Mouse (Mus musculus) gastrocnemius, postnatal 10 days (tissue): ENCODE measurements around the gene Ankrd40. TPM values are rescaled to one million over a fixed set of nuclear protein-coding genes. Genes with fewer than 3 reads are reported as not detected.

Source experiments
- DNase-seq: peaks from one replicate; pipeline ENCODE4 v3.0.0; 2021; ENCODE audit warnings: mixed read lengths
- total RNA-seq, 2 experiments: library from RNA; stranded (reverse); gene quantifications; 2 replicates each; pipeline ENCODE4 v1.2.3; 2021

Ankrd40 gene
- total RNA-seq, 2 experiments from 2014 or later = 135 to 141 TPM

DNA sequence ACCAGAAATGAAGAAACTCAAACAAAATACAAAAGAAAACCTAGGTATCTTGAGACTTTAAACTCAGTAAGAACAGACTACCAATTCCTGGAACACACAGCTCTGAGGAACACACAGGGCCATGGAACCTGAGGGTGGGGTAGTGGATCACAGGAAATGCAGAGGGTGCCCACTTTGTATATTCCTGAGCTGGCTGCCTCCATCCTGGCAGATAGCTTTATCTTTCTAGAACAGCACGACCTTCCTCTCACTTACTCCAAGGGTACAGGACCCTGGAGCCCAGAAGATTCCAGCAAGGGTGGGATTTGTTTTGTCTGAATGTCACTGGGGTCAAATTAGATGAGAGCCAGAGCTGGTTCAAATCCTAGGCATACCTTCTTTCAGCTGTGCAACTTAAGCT, 22.5 kb downstream of the Ankrd40 start:
- no peak for DNase-seq

DNA sequence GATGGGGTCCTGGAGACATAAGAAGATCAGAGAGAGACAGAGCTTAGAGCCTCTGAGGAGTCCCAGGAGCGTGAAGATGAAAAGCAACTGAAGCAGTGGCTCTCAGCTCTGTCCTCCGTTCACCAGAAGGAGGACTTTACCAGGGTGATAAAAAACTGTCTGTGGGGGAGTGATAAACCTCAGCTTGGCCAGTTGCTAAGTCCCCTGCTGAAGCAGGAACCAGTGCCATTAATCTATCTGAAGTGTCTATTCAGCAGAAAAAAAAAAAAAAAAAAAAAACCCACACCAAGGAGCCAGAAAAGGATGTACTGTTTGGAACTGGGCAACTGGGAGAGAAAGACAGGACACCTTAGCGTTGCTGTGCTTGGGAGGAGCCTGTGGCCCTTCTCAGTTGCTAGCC, 23.3 kb downstream of the Ankrd40 start:
- no peak for DNase-seq

DNA sequence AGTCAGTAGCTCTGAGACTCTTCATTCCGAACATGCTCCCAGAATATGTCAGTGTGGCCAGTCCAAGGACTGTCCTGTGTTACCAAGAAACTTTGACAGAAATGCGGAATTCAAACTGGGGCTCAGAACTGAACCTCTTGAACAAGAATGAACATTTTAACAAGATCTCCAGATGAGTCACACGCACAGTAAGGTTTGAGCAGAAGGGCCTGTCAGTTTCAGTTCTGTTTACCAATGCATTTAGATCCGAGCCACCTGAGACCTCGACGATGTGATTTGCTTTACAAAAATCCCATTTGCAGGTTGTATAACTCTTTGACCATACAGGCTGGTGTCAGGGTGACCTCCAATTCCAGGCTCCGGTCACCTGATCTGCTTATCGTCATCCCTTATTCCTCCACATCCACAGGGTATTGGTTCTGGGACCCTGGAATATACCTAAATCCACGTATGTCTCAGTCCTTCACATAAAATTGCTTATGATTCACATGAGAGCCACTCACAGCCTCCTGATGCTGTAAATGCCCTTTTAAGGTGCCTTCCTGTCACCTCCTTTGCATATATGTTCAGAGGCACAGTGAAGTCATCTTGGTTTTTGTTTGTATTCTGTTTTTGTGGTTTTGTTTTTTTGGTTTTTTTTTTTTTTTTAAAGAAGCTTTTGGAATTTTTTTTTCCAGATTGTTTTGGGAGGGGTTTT, 27.9 kb downstream of the Ankrd40 start:
- DNase-seq = no peak

DNA sequence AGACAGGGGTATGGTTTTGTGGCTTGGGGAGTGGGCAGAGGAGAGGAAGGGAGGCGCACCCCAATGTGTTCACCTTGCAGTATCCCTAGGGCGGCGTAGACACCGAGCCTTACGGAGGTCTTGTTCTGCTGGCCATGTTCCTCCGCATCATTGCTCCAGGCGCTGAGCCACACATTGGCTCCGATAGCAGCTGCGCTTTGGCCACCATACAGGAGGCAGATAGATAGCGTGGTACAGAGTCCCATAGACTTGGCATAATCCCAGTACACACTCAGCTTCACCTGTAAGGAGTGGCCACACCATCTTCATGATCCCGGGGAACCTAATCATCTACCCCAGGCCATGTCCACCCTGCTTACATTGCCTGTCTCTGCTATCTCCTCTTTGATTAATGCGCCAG, 31.4 kb downstream of the Ankrd40 start:
- no peak for DNase-seq

DNA sequence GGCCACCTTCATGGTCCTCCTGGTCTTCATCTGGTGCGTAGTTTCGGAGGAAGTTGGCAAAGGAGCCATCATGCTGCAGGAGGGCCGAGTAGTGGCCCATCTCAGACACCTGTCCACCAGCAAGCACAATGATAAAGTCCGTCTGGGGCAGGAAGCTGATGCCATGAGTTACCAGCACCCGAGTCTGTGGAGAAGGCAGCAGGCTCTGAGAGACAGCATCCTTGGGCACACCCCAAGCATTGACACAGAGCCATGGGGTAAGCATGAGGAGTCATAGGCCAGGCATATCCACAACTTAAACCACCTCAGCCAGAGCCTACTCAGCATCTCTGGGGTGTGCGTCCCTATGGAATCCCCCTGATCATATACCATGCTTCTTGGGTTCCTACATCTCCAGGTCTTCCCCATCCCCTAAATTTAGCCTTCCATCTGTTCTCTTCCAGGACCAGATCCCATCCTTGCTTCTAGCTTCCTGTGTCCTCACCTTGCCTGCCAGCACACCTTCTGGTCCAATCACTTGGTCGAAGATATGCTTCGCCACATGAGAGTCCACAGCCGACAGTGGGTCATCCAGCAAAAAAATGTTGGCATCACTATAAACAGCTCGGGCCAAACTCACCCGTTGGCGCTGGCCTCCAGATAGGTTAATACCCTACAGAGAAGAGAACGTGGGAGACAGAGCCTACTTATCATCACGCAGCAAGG, 33.5 kb downstream of the Ankrd40 start:
- no peak for DNase-seq

DNA sequence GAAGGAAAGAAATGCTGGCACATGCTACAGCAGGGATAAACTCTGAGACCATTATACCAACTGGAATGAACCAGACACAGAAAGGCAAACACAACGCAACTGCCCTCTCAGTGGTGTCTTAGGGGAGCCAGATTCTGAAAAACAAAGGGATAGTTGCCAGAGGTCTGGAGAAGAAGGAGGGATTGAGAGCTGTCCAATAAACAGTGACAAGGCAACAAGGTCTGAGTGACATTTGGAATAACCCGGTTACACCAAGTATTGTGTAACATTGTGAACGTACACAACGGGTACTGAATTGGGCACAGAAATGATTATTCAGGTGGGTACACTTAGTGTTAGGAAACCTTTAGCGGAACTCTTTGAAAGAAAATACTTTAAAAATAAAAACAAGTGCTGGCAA, 34.3 kb downstream of the Ankrd40 start:
- no peak for DNase-seq

DNA sequence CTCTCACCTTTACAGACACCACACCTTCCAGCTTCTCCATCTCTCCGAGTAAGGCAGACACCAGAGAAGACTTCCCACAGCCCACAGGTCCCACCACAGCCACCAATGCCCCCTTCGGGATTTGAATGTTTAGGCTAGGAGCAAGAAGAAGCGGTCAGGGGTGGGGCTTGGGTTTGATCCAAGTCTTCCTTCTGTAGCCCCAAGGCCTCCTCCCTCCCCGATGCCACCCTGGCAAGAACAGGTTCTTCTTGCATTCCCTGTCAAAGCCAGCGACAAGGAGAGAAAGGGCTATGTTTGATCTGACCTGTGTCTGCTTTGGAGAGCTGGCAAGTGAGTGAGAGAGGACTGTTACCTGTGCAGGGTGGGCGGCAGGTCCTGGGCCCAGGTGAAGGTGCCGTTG, 35.9 kb downstream of the Ankrd40 start:
- DNase-seq = no peak

DNA sequence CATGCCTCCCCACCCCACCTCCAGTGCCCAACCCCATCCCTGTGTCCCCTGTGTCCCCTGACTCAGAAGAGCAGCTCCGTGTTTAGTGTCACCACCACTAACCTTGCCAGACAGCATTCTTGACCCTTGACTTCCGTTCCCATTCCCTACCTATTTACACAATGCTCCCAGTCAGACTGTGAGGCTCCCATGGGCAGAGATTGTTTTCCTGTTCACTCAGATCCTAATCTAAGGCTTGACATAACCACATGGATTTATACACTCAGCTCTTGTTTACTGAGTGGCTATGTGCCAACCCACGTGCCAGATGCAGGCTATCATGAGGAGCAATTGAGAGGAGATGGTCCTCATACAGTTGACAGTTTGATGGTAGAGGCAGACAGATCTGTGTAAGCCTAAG, 37.5 kb downstream of the Ankrd40 start:
- no peak for DNase-seq

DNA sequence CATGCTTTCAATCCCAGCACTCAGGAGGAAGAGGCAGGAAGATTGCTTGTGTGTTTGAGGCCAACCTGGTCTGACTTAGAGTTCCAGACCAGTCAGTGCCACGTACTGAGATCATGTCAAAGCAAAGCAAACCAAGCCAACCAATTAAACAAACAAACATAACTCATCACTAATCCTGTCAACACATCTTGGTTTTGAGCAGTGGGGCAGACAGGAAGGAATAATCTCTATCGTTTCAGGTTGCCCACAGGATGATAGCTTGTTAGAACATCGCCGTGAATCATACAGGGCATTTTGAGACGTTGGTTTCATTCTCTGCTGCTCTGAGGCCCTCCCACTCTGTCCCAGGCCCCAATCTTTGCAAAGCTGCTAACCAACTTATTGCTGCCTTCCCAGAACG, 42.2 kb downstream of the Ankrd40 start:
- no peak for DNase-seq

DNA sequence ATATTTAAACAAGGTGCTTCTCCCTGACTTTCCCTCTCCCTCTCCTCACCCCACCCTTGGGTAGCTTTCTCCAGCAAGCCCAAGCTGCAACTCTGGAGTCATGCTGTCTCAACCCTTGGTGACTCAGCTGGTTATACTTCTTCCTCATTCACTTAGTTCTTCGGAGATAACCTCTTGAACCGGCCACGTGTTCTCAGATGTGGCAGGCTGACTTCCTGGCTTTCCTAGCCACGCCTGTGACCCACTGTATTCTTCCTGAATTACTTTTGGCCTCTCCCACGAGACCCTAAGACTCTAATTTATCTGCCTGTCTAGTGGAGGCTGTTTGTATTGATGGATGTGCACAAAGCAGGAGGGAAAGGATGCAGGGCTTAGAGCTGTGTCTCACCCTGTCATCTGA, 43.0 kb downstream of the Ankrd40 start:
- no peak for DNase-seq

DNA sequence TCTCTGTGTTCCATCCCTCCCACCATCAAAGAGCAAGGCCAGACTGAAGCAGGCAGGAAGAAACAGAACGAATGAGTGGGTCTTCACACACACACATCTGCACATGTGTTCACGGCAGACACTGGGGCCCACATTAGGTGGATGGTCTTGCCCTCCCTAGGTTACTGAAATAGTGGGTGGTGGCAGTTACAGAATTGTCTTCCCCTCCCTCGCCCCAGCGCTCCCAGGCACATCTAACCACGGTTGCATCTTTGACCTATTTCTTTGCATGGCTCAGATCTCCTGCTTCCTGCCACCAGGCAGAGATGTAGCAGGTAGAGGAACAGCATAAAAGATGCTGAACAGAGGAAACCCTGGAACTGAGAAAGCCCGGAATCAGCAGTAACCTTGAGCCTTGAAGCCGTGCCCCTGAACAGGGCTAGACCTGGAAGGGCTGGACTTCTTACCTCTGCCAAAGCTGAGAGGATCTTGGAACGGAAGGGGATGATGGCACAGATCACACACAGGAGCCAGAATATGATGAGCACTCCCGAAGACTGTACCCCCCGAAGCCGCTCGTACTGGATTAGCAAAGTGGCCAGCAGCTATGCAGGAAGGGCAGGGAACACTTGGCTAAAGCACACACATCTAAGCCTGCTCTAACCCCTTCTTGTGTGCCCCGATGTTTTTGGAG, 46.6 kb downstream of the Ankrd40 start:
- no peak for DNase-seq

DNA sequence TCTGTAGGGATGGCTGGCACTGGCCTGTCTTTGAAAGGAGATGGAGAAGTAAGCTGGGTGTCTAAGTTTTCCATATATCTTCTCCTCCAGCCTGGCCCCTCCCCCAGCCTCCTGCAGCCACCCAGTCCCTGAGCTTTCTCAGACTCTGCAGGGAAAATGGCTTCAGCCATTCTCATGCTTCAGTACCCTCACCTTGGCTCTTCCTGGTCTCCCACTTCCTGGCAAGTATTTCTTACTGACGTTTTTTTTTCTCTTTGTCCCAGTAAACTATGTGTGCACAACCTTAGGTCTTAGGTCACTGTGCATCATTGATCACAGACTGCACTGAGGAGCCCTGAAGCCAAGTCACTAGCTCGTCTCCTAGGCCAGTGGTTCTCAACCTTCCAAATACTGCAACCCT, 51.3 kb downstream of the Ankrd40 start:
- DNase-seq = no peak

DNA sequence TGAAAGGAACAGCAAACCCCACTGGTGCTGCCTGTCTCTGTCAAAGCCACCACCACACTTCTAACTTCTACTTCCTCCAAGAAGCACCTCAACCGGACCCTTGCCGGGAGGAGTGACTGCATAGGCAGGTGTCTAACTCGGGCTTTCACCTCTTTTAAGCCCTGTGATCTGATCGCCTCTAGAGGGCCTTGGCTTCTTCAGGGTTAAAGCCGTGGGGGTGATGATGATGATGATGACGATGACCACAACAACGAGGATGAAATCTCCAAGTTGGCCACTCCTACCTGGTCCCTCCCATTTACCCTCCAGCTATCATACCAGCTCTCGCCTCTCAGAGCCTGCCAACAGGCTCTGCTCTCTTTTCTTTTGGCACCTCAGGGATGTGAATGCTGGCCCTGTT, 51.9 kb downstream of the Ankrd40 start:
- DNase-seq = no peak

DNA sequence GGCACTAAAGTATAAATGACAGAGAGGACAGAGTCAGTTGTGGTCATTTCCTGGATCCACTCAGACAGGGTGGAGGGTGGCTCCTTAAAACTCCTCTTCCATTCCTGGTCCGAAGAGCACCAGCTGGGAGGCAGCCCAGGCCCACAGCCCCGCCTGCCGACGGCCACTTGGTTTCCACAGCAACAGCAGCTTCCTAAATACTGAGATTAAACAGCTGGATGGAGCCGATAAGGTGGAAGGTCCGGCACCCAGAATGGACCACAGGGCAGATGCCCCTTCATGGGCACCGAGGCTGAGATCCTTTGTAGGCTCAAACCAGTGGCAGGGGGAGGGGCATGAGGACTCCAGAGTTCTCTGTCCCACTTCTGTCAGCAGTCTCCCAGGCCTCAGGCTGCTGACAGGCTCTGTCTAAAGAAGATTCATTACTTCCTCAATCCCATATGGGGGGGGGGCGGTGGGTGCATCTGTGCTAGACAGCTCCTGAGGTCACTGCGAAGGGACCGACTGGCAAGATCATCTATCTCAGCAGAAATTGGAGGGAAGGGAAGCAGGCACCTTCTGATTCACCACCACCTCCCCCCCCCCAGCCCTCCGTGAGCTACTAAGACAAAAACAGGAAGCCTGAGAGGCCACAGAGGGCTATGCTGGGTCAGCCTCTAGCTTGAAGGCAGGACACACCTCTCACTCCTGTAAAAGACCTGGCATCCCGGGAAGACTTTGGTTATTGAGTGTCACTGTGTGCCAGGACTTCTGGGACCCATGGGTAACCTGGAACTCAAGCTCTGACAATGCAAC, 58.4 kb downstream of the Ankrd40 start:
- peak; percentile 29 for DNase-seq

DNA sequence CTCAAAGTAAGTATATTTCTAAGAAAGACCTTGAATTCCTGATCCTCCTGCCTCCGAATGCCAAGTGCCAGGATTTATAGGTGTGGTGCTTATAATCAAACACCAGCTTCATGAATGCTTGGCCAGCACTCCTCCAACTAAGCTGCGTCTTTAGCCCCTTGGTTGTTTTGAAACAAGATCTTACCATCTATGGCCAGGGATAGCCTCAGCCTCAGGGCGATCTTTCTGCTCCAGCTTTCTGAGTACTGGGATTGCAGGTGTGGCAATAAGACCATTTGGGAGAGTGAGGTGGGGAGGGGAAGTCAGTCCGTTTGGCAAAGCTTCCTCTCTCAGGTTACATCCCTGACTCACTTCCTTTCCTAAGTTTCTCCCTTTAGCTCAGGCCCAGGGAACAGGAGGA, 60.0 kb downstream of the Ankrd40 start:
- no peak for DNase-seq

DNA sequence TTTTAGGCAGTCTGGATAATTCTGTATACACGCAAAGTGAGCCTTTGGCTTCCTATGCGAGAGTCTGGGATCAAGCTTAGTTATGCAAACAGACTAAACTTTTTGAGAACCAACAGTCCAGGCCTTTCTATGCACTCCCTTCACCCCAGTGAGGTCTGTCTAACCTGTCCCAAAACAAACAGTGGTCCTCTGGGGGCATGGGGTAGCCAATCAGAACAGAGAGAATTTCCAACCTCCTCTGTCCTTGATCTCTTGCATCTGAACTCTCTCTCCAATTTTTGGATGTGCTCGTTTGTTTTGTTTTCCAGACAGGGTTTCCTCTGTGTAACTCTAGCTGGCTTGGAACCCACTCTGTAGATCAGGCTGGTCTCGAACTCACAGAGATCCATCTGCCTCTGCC, 61.2 kb downstream of the Ankrd40 start:
- no peak for DNase-seq

DNA sequence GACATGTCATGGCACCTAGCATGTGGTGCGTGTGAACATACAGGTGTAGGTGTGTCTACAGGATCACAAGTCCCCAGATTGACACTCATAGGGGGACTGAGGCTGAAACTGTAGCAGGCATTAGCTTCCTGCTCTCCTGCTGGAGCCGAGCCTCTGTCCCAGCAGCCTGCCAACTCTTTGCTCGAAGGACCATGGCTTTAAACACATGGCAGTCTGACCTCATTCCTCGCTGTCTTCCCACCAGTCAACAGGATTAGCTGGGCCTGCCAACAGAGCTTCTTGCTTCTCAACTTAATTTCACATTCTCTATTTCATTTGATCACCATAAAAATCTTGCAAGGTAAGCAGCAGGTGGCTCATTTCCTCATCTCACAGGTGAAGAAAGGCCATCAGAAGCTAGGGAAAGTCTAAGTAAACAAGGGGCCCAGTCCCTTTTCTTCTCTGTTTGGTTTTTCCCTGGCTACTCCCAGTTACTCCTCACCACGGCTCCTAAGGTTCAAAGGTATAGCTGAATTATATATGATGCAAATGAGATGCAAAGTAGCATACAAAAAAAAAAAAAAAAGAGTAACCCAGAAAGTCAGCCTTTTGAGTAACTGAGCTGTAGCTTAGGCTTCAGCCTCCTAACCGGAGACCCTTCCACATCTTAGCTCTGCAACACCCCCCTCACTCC, 62.1 kb downstream of the Ankrd40 start:
- DNase-seq = no peak

DNA sequence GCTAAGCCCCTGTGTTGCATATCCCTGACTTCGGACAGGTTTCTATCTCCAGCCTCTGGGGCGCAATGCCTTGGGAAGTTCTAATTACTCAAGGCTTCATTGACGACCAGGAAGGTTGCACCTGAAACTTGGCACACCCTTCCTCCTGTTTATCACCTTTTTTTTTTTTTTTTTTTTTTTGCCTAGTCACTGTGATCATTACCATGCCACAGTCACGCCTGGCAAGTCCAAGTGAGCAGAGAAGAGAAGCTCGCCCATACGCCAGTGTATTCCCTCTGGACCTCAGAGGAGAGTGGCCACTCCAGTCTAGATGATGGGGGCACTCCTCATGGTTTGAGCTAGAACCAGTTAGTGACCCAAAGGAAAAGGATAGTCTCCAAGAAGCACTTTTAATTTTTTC, 63.0 kb downstream of the Ankrd40 start:
- DNase-seq = no peak
